Mouse (Mus musculus) bone marrow macrophage, adult 2 months (primary cell): ENCODE measurements around the gene Mst1r. TPM values are rescaled to one million over a fixed set of nuclear protein-coding genes. Genes with fewer than 3 reads are reported as not detected.
A peak's percentile ranks its signal among the peaks of the same experiment; 100 is the strongest.

Experiments used
- H3K27ac ChIP-seq: 2 replicates; pipeline ENCODE4 v1.5.1; 2012; ENCODE audit warnings: low read depth, low read length; ENCODE audit not compliant: insufficient read depth
- H3K4me1 ChIP-seq: 2 replicates; pipeline ENCODE4 v1.6.1; 2012; ENCODE audit warnings: low read length; ENCODE audit not compliant: control insufficient read depth, insufficient read depth
- H3K4me3 ChIP-seq: 2 replicates; pipeline ENCODE4 v1.5.1; 2012; ENCODE audit warnings: mild to moderate bottlenecking, low read length, moderate library complexity; ENCODE audit not compliant: insufficient read depth
- CTCF ChIP-seq: IDR thresholded peaks from 2 replicates; pipeline ENCODE4 v1.5.1; 2012; ENCODE audit warnings: low read depth, mild to moderate bottlenecking, low read length, moderate library complexity
- POLR2A ChIP-seq: IDR thresholded peaks from 2 replicates; pipeline ENCODE4 v1.6.1; 2012; ENCODE audit warnings: mild to moderate bottlenecking, low read depth, low read length, borderline replicate concordance
- polyA plus RNA-seq: library from polyadenylated mRNA; stranded (reverse); fragments of >200 nt; gene quantifications from 2 replicates; pipeline ENCODE4 v1.2.4, GENCODE M21; 2012; ENCODE audit not compliant: missing spikeins, insufficient read depth, insufficient read length

The Mst1r gene
- polyA plus RNA-seq, 1 experiment: not detected

- peaks cover 9% of the 10 kb centered on the region for H3K4me1 ChIP-seq
- no peak overlapping the region for H3K27ac ChIP-seq
- TF ChIP-seq CTCF: no peak
- TF ChIP-seq POLR2A: no peak
- no peak overlapping the region for H3K4me3 ChIP-seq
These were observed 3.5 kb downstream of the Mst1r start for GRCm38 (mm10) chr9:107910025-107910769.

- TF ChIP-seq POLR2A: no peak
- TF ChIP-seq CTCF: no peak
- Histone ChIP-seq H3K4me3 (no peak overlapping the region), H3K4me1 (no peaks in the 10 kb centered on the region), H3K27ac (no peak overlapping the region)
These were observed 8.2 kb downstream of the Mst1r start for GRCm38 (mm10) chr9:107914764-107915420.

- Histone ChIP-seq H3K27ac (no peak overlapping the region), H3K4me3 (no peak overlapping the region), H3K4me1 (peaks cover 17% of the 10 kb centered on the region)
- TF ChIP-seq POLR2A (no peak), CTCF (no peak)
These were observed 11.4 kb downstream of the Mst1r start for GRCm38 (mm10) chr9:107917895-107918608.

GRCm38 (mm10) chr9:107918884-107919283 lies 12.2 kb downstream of the Mst1r start:
- Histone ChIP-seq H3K4me1 (peaks cover 26% of the 10 kb centered on the region), H3K4me3 (no peak overlapping the region), H3K27ac (no peak overlapping the region)
- no peak for TF ChIP-seq CTCF
- no peak for TF ChIP-seq POLR2A

GRCm38 (mm10) chr9:107919441-107919840 lies 12.8 kb downstream of the Mst1r start:
- no peak overlapping the region for H3K27ac ChIP-seq
- TF ChIP-seq POLR2A: no peak
- peaks cover 31% of the 10 kb centered on the region for H3K4me1 ChIP-seq
- no peak overlapping the region for H3K4me3 ChIP-seq

- Histone ChIP-seq H3K4me1 (peaks cover 32% of the 10 kb centered on the region), H3K27ac (no peak overlapping the region), H3K4me3 (no peak overlapping the region)
- TF ChIP-seq CTCF (0 out of 2 replicates have a peak, but pooled peaks have one; percentile 5), POLR2A (no peak)
These were observed 16.3 kb downstream of the Mst1r start for GRCm38 (mm10) chr9:107923021-107923420.

- TF ChIP-seq POLR2A: no peak
- TF ChIP-seq CTCF: no peak
- Histone ChIP-seq H3K4me3 (no peak overlapping the region), H3K27ac (no peak overlapping the region), H3K4me1 (peaks cover 32% of the 10 kb centered on the region)
These were observed 17.3 kb downstream of the Mst1r start for GRCm38 (mm10) chr9:107923956-107924355.

GRCm38 (mm10) chr9:107925251-107925650 lies 18.6 kb downstream of the Mst1r start:
- H3K4me3 ChIP-seq: no peak overlapping the region
- H3K4me1 ChIP-seq: peaks cover 32% of the 10 kb centered on the region
- TF ChIP-seq POLR2A: no peak
- TF ChIP-seq CTCF: no peak
- H3K27ac ChIP-seq: no peak overlapping the region

- Histone ChIP-seq H3K4me3 (no peak overlapping the region), H3K4me1 (peaks cover 25% of the 10 kb centered on the region), H3K27ac (no peak overlapping the region)
- no peak for TF ChIP-seq POLR2A
- TF ChIP-seq CTCF: no peak
These were observed 20.3 kb downstream of the Mst1r start for GRCm38 (mm10) chr9:107926920-107927420.

- H3K4me1 ChIP-seq: peaks cover 18% of the 10 kb centered on the region
- no peak for TF ChIP-seq CTCF
- no peak for TF ChIP-seq POLR2A
- H3K4me3 ChIP-seq: no peak overlapping the region
- no peak overlapping the region for H3K27ac ChIP-seq
These were observed 21.1 kb downstream of the Mst1r start for GRCm38 (mm10) chr9:107927749-107928148.
